Mouse (Mus musculus) adrenal gland, postnatal 10 days (tissue): ENCODE measurements around the gene Tigd3. TPM values are rescaled to one million over a fixed set of nuclear protein-coding genes. Genes with fewer than 3 reads are reported as not detected.

ENCODE experiments used
- DNase-seq: peaks from one replicate; pipeline ENCODE4 v3.0.0; 2021; ENCODE audit warnings: mixed read lengths
- total RNA-seq, 2 experiments: library from RNA; stranded (reverse); gene quantifications; 2 replicates each; pipeline ENCODE4 v1.2.3; 2021

The Tigd3 gene
- total RNA-seq, 2 experiments from 2014 or later = 1.6 to 1.9 TPM

- peak; percentile 86 for DNase-seq
Observed at GRCm38 (mm10) chr19:5877618-5878361, 16.2 kb downstream of the Tigd3 start, which contains the start of gene Slc25a45. Gene Slc25a45 (plus strand): TSS chr19:5877808.

- DNase-seq = peak; percentile 94
Observed at GRCm38 (mm10) chr19:5874969-5875480, 18.9 kb downstream of the Tigd3 start, which contains the start of gene Frmd8. Gene Frmd8 (minus strand): TSS chr19:5875274.

GRCm38 (mm10) chr19:5874391-5874968 lies 19.5 kb downstream of the Tigd3 start:
- no peak for DNase-seq

GRCm38 (mm10) chr19:5872931-5873556 lies 20.9 kb downstream of the Tigd3 start:
- DNase-seq = no peak

GRCm38 (mm10) chr19:5872528-5872927 lies 21.4 kb downstream of the Tigd3 start:
- no peak for DNase-seq

GRCm38 (mm10) chr19:5871683-5872082 lies 22.3 kb downstream of the Tigd3 start:
- no peak for DNase-seq

- DNase-seq = peak; percentile 30
Observed at GRCm38 (mm10) chr19:5871273-5871672, 22.7 kb downstream of the Tigd3 start.

- DNase-seq = peak; percentile 56
Observed at GRCm38 (mm10) chr19:5868096-5868495, 25.9 kb downstream of the Tigd3 start.

- DNase-seq = no peak
Observed at GRCm38 (mm10) chr19:5864710-5865398, 29.1 kb downstream of the Tigd3 start.

GRCm38 (mm10) chr19:5863776-5864175 lies 30.2 kb downstream of the Tigd3 start:
- peak; percentile 24 for DNase-seq

GRCm38 (mm10) chr19:5862335-5863085 lies 31.4 kb downstream of the Tigd3 start:
- DNase-seq = no peak

GRCm38 (mm10) chr19:5856604-5857003 lies 37.3 kb downstream of the Tigd3 start:
- no peak for DNase-seq

- peak; percentile 6 for DNase-seq
Observed at GRCm38 (mm10) chr19:5852035-5852722, 41.8 kb downstream of the Tigd3 start.

GRCm38 (mm10) chr19:5851481-5851971 lies 42.4 kb downstream of the Tigd3 start:
- DNase-seq = peak; percentile 46

GRCm38 (mm10) chr19:5850860-5851259 lies 43.1 kb downstream of the Tigd3 start:
- peak; percentile 4 for DNase-seq

GRCm38 (mm10) chr19:5849843-5850527 lies 44.0 kb downstream of the Tigd3 start:
- peak; percentile 97 for DNase-seq

GRCm38 (mm10) chr19:5848826-5849672 lies 44.9 kb downstream of the Tigd3 start:
- DNase-seq = peak; percentile 80

GRCm38 (mm10) chr19:5848032-5848825 lies 45.7 kb downstream of the Tigd3 start:
- peak; percentile 87 for DNase-seq
